Mouse (Mus musculus) splenic B cell, adult 2 months (primary cell): ENCODE results near the gene Zw10.

ENCODE experiments used
- DNase-seq: peaks from one replicate; pipeline ENCODE4 v3.0.0-alpha.2; 2011; ENCODE audit warnings: low read depth, low spot score
- H3K27me3 ChIP-seq: 2 replicates; pipeline ENCODE4 v1.6.1; 2012; ENCODE audit warnings: mild to moderate bottlenecking, low read length, moderate library complexity, mixed read lengths; ENCODE audit not compliant: control insufficient read depth, poor library complexity, insufficient read depth, severe bottlenecking
- H3K36me3 ChIP-seq: 2 replicates; pipeline ENCODE4 v1.6.1; 2012; ENCODE audit warnings: mild to moderate bottlenecking, low read length, moderate library complexity, mixed read lengths; ENCODE audit not compliant: control insufficient read depth, poor library complexity, insufficient read depth, severe bottlenecking

The Zw10 gene

GRCm38 (mm10) chr9:49055333-49056205 lies at the start of gene Zw10:
Gene Zw10, plus strand, starts transcription at chr9:49055613.
- no peaks in the 10 kb centered on the region for H3K27me3 ChIP-seq
- DNase-seq = peak; percentile 95

GRCm38 (mm10) chr9:49015824-49016223 lies 39.6 kb upstream of the Zw10 start:
- Histone ChIP-seq H3K27me3 (no peaks in the 10 kb centered on the region), H3K36me3 (peaks cover 6% of the 10 kb centered on the region)
- DNase-seq = no peak

More at GRCm38 (mm10) chr9:49055333-49056205, at the start of gene Zw10:
- no peaks in the 10 kb centered on the region for H3K36me3 ChIP-seq

- DNase-seq = no peak
- no peaks in the 10 kb centered on the region for H3K27me3 ChIP-seq
- peaks cover 2% of the 10 kb centered on the region for H3K36me3 ChIP-seq
Observed at GRCm38 (mm10) chr9:49021289-49021688, 34.1 kb upstream of the Zw10 start.

GRCm38 (mm10) chr9:49023956-49024355 lies 31.5 kb upstream of the Zw10 start:
- no peak for DNase-seq
- peaks cover 2% of the 10 kb centered on the region for H3K36me3 ChIP-seq
- no peaks in the 10 kb centered on the region for H3K27me3 ChIP-seq

GRCm38 (mm10) chr9:49024529-49024928 lies 30.9 kb upstream of the Zw10 start:
- no peak for DNase-seq
- Histone ChIP-seq H3K27me3 (no peaks in the 10 kb centered on the region), H3K36me3 (peaks cover 2% of the 10 kb centered on the region)

- no peak for DNase-seq
- Histone ChIP-seq H3K27me3 (no peaks in the 10 kb centered on the region), H3K36me3 (peaks cover 17% of the 10 kb centered on the region)
Observed at GRCm38 (mm10) chr9:49034764-49035163, 20.6 kb upstream of the Zw10 start.

GRCm38 (mm10) chr9:49050901-49051300 lies 4.5 kb upstream of the Zw10 start:
- DNase-seq = no peak
- Histone ChIP-seq H3K36me3 (no peaks in the 10 kb centered on the region), H3K27me3 (no peaks in the 10 kb centered on the region)

GRCm38 (mm10) chr9:49051349-49051748 lies 4.1 kb upstream of the Zw10 start:
- no peaks in the 10 kb centered on the region for H3K27me3 ChIP-seq
- DNase-seq = peak; percentile 73

GRCm38 (mm10) chr9:49054028-49054427 lies 1.4 kb upstream of the Zw10 start:
- no peak for DNase-seq
- H3K27me3 ChIP-seq = no peaks in the 10 kb centered on the region
- no peaks in the 10 kb centered on the region for H3K36me3 ChIP-seq

More at GRCm38 (mm10) chr9:49051349-49051748, 4.1 kb upstream of the Zw10 start:
- no peaks in the 10 kb centered on the region for H3K36me3 ChIP-seq

- no peak for DNase-seq
- H3K36me3 ChIP-seq = peaks cover 19% of the 10 kb centered on the region
Observed at GRCm38 (mm10) chr9:49076847-49077246, 21.4 kb downstream of the Zw10 start.

GRCm38 (mm10) chr9:49081107-49081506 lies 25.7 kb downstream of the Zw10 start, which contains the start of gene Tmprss5:
Gene Tmprss5, plus strand, starts transcription at chr9:49081260.
- H3K36me3 ChIP-seq = peaks cover 8% of the 10 kb centered on the region
- H3K27me3 ChIP-seq = no peaks in the 10 kb centered on the region
- DNase-seq = no peak

More at GRCm38 (mm10) chr9:49076847-49077246, 21.4 kb downstream of the Zw10 start:
- no peaks in the 10 kb centered on the region for H3K27me3 ChIP-seq

- H3K36me3 ChIP-seq = peaks cover 8% of the 10 kb centered on the region
- no peaks in the 10 kb centered on the region for H3K27me3 ChIP-seq
- peak; percentile 32 for DNase-seq
Observed at GRCm38 (mm10) chr9:49081561-49081960, 26.1 kb downstream of the Zw10 start.

GRCm38 (mm10) chr9:49087317-49087716 lies 31.9 kb downstream of the Zw10 start:
- Histone ChIP-seq H3K27me3 (no peaks in the 10 kb centered on the region), H3K36me3 (no peaks in the 10 kb centered on the region)
- DNase-seq = no peak

GRCm38 (mm10) chr9:49098871-49099270 lies 43.5 kb downstream of the Zw10 start:
- DNase-seq = no peak
- Histone ChIP-seq H3K27me3 (no peaks in the 10 kb centered on the region), H3K36me3 (no peaks in the 10 kb centered on the region)

GRCm38 (mm10) chr9:49102328-49102727 lies 46.9 kb downstream of the Zw10 start:
- Histone ChIP-seq H3K36me3 (no peaks in the 10 kb centered on the region), H3K27me3 (no peaks in the 10 kb centered on the region)
- DNase-seq = no peak
